Mouse (Mus musculus): ENCODE measurements around the gene Ins2.

Gene Ins2

DNA sequence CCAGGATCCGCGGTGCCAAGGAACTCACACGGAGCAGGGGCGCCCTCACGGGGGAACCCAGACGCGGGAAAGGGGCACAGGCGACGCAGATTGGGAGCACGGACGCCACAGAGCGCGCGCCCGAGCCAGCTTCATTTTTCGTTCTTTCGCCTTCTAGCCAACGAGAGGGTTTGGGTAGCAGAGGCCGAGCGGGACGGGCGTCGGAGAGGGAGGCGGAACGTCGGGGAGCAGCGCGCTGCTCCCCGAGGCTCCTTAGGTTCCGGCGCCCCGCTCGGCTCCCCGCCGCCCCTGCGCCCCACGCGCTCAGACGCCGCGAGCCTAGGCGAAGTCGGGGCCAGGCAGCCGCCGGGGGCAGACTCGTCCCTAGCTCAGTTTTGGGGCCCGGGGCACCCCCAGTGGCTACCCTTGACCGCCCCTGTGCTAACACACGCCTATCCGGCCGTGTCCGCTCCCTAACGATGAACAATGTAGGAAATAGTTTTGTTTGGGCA lies 79.2 kb downstream of the Ins2 start:
- DNase-seq (ENCODE audit: low spot score) = no peak

DNA sequence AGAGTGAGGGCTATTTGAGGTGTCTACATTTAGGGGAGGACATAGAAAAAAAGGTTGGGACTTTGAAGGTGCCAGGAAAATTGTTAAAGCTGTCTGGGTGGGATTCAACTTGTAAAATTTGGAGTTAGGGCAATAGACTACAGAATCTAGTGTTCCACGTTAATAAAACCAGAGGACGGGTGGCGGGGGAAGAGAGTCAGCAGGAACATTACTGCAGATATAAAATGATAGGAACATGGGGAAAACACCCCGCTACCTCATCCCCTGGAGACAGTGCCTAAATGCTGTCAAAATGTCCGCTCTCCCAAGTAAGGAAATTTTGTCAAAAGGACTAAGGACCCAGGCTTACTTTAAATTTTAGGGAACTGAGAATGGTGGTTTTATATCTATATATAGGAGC lies 80.0 kb downstream of the Ins2 start:
- no peak for DNase-seq (ENCODE audit: low spot score)

DNA sequence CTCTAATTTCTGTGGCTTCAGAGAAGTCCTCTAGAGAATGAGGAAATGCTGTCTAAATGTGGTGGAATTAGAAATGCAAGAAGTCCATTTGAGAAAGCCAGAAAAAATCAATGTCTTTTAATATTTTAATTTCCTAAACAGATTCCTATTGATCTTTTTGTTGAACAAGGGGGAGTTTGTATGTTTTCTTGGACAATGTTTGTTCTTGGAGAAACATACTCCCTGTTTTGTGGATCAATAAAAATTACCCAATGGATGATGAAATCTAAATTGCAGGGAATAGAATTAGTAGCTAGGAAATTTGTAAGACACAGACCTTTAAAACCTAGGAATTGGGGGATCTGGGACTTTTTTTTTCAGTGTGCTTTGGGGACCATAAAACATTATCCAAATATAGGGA lies 81.4 kb downstream of the Ins2 start:
- DNase-seq (ENCODE audit: low spot score) = no peak

DNA sequence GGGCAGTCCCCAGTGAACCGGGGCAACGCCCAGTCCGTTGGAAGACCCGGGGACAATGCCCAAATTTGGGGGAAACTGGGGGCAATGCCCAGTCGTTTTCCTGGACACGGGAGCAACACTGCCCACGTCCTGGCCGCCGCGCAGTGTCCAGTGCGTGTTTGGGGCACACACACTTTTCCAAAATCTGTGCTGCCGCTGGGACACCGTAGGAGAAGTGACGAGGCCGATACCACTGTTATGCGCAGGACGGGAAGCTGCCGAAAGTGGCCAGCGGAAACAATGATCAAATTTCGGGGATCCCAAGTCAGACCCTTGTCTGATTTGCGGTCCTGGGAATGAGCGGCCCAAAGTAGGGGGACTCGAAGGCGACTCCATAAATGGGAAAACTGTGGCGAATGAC lies 82.1 kb downstream of the Ins2 start:
- no peak for DNase-seq (ENCODE audit: low spot score)

DNA sequence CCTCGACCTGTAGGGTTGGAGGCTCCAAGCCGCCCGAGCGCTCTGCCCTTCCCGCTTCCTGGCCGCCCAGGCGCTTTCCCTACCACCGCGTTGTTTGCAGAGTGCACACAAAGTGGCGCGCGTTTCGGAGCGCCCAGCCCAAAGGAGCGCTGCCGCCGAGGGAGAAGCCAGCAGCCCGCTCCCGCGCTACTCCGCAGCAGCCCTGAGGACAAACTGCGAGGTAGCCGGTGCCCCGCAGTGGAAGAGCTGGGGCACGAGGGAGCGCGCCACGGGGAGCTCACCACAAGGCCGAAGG lies 82.6 kb downstream of the Ins2 start:
- no peak for DNase-seq (ENCODE audit: low spot score)

DNA sequence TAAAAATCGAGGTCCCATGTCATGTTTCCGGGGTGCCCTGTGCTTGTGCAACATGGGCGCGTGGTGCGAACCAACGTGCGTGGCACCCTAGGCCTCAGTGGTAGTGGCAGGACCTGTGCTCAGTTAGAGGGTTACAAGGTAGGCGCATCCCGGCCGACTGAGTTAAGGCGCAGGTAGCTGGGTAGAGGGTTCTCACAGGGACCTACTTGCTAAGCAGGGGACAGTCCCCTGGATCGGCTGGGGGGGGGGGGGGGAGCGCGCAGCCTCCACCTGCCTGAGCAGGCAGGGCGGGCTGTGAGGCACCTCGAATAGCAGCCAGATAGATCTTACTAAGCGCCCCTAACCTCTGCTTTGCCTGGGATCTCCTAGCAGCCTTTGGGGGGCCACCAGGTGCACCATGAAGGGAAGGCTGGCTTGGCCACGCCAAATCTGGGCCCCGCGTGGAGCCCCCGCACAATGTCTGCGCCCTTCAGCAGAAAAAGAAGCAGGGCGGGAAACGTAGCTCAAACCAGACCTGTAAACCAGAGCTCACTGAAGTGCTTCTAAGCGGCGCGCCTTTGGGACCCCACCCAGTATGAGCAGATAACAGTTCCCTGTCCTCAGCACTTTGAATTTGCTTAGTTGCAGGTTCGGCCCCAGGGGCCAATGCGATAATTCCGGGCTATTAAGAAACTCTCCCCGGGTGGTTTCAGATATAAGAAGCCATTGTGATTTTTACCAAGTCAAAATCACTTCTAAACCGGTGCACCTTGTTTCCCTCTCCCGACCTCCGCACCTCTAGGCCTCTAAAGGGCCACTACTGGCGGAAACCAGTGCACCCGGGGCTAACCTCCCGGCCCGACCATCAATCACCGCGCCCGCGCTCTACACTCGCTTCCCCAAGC lies 83.2 kb downstream of the Ins2 start:
- DNase-seq (ENCODE audit: low spot score) = no peak

DNA sequence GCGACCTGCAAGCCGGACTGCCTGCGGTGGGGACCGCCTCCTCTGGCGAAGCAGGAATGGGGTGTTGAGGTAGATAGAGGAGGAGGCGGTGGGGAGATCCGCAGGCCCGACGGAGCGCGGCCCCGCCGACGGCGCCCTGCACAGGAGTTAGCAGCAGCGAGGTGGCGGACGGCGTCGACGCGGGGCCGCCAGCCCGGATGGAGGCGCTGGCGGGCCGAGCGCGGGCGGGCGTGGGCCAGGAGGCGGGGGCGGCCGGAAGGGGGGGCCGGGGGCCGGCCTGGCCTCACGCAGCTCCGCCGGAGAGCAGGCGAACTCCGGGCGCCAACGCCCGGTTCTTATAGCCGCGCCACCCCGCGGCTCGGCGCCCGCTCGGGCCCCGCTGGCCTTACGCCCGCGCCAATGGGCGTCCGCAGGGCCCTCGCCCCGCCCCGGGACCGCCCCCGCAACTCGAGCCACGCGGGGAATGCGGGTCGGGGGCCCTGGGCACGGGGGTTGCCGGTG lies 84.0 kb downstream of the Ins2 start:
- no peak for DNase-seq (ENCODE audit: low spot score)

DNA sequence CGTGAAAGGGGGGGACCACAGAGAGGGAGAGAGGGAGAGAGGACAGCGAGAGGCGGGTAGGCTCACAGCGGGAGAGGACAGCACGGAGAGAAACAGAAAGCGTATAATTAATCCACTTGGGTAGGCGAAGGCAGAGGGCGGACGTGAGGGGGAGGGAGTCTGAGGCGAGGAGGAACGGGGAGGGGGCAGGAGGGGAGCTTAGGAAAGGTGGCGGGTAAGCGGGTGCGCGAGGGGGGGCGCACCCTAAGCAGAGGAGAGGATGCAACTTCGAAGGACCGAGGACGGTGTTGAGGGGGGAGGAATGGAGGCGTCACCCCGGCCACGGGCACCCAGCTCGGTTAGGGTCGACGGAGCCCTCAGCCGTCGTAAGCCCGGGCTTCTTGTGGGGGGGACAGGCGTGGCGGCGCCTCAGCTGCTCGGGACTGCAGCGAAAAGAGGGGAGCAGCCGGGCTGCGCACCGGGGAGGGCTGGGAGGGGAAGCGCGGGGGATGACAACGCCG lies 84.5 kb downstream of the Ins2 start:
- DNase-seq (ENCODE audit: low spot score) = no peak

DNA sequence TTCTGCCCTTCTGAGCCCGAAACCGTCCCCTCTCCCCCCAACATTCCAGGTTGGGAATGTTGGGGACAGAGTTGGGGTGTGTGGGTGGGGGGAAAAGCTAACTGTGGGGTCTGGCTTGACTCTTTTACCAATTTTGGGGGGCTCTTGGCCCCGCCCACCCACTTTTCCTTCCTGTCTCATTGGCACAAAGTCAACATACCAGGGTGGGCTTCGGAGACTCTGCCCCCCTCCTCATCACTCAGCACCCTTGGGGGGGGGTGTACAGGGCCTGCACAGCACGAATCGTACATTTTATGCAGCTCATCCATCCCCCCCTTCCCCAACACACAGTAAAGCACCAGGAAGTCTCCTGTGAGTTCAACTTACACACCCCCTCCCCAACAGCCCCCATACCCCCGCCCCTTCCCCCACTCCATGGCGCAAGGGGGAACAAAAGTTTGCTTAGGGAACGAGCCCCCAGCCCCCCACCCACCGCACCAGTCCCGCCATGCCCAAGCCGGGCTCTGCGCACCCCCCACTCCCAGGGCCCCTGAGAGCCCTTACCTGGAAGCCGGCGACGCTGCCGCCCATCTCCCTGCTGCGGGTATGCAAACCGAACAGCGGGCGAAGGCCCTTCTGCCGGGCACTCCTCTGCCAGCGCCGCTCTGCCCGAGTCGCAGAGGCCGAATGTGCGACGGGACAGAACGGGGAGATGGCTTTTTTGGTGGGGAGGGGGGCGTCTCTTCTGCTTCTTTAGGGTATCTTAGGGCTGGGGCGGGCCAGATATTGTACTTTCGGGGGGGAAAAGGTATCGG lies 85.2 kb downstream of the Ins2 start:
- no peak for DNase-seq (ENCODE audit: low spot score)

DNA sequence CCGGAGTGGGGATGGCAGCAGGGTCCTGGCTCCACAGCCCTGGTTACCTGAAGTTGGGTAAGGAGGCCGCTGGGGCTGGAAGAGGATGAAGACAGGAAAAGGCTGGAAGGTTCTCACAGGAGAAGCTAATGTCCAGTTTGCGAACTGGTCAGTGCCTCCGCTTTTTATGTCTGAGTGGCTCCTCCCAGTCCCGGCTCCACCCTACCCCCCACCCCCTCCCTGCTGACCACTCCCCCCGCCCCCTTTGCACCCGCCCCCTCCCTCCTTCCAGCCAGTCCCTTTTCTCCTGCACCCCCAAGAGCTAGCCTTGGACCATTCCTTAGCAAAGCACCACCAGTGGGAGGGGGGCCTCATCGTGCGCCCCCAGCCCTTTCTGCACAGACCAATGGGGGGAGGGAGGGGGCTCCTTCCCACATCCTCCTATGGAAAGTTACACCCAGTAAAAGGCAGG lies 85.8 kb downstream of the Ins2 start:
- no peak for DNase-seq (ENCODE audit: low spot score)

DNA sequence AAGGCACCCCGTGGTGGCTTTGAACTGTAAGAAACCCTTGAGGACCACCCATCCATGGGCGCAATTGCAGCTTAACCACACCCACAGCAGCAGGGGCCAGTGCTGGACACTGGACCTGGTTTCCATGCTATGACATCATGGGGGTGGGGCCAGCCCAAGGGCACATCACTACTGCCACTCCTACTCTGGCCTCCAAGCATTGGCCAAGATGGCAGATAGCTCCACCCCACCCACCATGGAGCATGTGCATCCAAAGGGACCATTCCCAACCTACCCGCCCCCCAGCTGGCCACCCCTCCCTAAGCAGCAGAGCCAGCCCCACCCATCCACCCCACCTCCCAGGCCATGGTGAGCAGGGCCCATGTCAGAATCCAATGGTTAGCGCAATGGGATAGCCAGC lies 87.1 kb downstream of the Ins2 start:
- no peak for DNase-seq (ENCODE audit: low spot score)

DNA sequence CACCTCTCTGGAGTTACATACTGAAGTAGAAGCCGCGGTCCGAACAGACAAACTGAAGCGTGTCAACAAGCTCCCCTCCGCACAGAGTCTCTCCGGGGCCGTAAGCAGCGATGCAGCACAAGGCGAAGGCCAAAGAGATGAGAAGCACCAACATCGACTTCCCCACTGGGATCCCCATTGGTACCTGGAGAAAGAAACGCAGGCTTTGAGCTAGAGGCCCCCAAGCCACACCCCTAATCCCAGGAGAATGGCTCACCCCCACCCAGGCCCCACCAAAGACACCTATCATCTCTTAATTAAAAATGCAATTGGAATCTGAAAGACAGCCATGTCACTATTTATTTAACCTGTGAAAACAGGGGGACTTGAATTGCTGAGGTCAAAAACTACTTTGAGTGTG lies 87.5 kb downstream of the Ins2 start:
- no peak for DNase-seq (ENCODE audit: low spot score)

DNA sequence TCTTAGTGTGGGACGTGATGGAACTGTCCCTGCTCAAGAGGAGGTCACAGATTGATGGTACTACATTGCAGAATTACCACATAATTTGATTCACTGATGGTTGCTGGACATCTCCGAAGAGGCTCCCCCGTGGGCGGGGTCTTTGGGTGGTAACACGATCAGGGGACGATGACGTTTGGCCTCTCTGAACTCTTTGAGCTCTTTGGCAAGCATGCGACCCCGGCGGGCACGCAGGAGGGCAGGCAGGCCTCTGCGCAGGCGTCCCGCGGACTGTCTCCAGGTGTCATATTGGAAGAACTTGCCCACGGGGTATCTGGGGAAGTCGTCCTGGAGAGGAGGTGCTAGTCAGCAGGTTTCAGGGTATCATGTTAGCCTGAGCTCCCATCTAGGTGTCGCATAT lies 89.5 kb downstream of the Ins2 start:
- DNase-seq (ENCODE audit: low spot score) = no peak

DNA sequence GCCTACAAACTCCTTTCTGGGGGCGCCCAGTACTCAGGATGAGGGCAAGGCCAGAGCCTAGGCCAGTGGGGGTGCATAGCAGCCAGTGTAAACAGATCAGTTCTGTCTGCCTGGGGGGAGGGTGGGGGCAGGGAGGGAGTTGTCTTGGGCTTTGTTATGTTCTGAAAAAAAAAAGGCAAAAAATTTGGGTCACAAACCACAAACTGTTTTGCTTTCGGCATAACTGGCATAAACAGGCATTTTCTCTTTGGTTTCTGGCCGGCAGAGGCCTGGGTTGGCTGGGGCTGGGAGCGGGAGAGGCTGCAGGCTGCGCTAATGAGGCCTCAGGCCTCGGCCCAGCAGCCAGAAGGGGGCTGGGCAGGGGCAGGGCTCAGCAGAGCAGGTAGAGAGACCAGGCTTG lies 96.5 kb downstream of the Ins2 start:
- DNase-seq (ENCODE audit: low spot score) = no peak

DNA sequence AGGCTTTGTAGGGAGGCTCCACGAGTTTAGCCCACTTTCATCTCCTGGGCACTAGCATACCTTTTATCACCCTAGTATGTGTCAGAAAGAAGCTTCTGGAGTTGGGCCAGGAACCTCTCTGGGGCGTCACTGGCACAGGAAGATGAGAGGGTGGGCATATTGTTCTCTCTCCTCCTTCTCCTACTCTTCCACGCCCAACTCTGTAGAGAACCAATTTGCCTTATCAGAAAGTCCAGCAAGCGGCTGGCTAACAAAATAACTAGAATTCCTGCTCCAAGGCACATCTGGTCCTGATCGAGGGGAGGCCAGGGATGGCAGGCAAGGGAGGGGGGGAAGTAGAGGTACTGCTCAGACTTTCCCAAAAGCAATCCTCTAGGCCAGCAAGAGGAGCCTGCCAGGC lies 98.1 kb downstream of the Ins2 start:
- no peak for DNase-seq (ENCODE audit: low spot score)

DNA sequence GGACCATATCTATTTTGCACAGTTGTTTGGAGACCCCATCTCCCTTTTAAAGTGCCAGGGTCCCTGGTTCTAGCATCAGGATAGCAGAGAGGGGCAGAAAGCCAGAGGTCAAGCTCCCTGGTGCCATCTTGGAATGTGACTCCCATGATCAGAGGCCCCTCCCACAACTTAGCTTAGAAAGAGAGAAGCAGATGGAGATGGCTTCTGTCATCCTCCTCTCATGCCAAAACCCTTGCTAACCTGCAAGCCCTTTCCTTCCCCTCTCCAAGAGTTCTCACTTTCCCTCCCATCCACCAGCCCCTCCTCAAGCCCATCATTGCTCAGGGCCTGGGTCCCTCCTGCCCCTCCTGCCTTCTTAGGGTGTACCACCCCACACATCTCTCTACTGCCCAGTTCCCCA lies 107.0 kb downstream of the Ins2 start:
- no peak for DNase-seq (ENCODE audit: low spot score)

DNA sequence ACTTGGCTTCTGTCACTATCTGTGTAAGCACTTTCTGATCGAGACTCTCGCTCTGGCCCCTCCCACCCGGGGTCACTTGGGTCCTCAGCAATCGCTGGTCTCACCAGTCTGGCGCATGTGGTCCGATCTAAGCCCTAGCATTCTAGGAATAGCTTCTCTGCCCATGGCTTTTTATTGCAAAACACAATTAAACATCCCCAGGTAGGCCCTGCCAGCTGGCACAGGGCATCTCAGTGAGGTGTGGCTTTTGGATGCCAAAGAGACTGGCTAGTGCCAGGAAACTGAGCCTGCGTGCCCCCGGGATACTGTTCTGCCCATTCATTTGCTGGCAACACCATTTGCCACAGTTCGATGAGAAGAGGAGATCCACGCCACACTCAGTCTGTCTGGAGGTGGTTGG lies 112.5 kb downstream of the Ins2 start:
- DNase-seq (ENCODE audit: low spot score) = no peak

DNA sequence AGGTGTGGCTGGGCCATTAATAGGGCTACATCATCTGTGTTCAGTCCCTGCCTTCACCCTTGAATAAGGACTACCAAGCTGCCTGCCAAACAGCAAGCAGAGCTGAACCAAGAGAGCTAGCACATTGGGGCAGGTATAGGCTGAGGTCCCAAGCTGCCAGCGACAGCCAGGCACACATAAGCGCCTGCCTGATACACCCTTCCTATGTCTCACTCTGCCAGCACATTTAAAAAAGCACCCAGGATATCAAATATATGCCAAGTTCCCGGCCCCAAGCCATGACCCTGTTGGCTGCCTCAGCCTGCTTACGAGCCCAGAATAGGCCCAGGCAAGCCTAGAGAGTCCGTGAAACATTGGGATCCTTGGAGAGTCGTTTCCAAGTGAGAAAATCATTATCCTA lies 113.4 kb downstream of the Ins2 start:
- no peak for DNase-seq (ENCODE audit: low spot score)
